Mouse (Mus musculus): ENCODE data around the gene Rab9b. TPM values are rescaled to one million over a fixed set of nuclear protein-coding genes. Genes with fewer than 3 reads are reported as not detected.

Gene Rab9b
- polyA plus RNA-seq (2014; fragmentation: Nextera tagmentation; extraction: Ambion mirVana), result 0.89 and 1.2 TPM in 2 replicates

DNA sequence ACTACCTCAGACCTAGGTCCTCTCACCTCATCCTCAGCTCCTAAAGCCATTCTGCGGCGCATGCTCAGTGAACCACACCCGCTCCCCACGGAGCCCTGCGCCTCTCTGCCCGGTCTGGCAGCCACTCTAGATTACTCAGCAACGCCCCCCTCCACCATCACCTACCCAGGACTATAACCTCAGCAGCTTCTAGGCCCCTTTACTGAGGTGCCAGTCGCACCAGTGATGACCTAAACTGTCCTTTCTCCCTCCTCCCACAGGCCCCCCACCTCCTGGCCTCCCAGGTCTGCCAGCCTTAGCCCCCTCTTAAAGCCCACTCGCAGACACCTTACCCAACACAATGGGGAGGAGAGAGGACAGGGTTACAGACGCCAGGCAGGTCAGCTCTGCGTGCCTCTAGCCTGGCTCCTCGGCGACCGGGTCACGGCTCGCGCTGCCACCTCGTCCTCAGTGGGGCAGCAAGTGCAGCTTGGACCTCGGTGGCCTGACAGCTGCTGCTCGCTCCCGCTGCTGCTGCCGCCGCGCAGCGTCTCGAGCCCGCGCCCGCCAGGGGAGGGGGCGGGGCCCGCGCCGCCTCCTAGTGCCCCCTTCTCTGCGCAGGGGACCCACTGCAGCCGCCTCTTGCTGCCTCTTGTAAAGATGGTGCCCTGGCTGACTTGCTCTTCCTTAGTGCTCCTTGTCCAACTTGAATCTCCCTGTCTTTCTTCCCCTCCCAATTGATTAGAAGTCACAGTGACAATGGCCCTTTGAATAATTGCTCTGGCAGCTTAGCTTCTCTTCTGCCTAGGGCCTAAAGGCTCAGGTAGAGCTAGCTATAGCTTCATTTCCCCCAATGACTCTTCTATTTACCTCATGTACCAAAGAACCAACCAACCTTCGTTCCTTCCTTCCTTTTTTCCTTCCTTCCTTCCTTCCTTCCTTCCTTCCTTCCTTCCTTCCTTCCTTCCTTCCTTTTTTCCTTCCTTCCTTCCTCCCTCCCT lies at the start of gene Rab9b:
Rab9b (minus strand) TSS at position 695 of the 980 bp plus-strand sequence.
- 33% methylated on average over 15 of the region's 36 CpGs for WGBS

GRCm38 (mm10) chrX:136904369-136904768 lies 35.8 kb upstream of the Rab9b start:
- Histone ChIP-seq H3K27me3 (replicated peaks; ENCODE audit: control insufficient read depth, insufficient read depth, low read length) (no peaks in the 10 kb centered on the region), H3K9me3 (ENCODE audit: control insufficient read depth, low read length) (no peaks in the 10 kb centered on the region), H3K36me3 (ENCODE audit: control insufficient read depth, insufficient read depth, low read length) (no peaks in the 10 kb centered on the region), H3K9ac (ENCODE audit: low read depth, low read length) (no peak overlapping the region), H3K4me3 (ENCODE audit: low read depth, low read length) (no peak overlapping the region), H3K27ac (replicated peaks; ENCODE audit: low read depth, low read length) (no peak overlapping the region), H3K4me1 (ENCODE audit: control insufficient read depth, insufficient read depth, low read length) (no peaks in the 10 kb centered on the region), H3K4me2 (ENCODE audit: low read depth, low read length) (no peak overlapping the region)
- 65% methylated on average over 4 of the region's 4 CpGs for WGBS
- DNase-seq (ENCODE audit: low spot score) (no peak), ATAC-seq (ENCODE audit: low read depth) (no peak)

More for the DNA sequence above, at the start of gene Rab9b:
- no peaks in the 10 kb centered on the region for H3K4me1 ChIP-seq (ENCODE audit: control insufficient read depth, insufficient read depth, low read length)
- peak within 1 kb of the TSS; percentile 73 for H3K4me2 ChIP-seq (ENCODE audit: low read depth, low read length)
- no peak within 1 kb of the TSS for H3K27ac ChIP-seq (replicated peaks; ENCODE audit: low read depth, low read length)
- peak; percentile 72 for ATAC-seq (ENCODE audit: low read depth)
- DNase-seq (ENCODE audit: low spot score), result peak; percentile 13
- peak within 1 kb of the TSS; percentile 49; the same call in 1 of the 2 replicates for H3K9ac ChIP-seq (ENCODE audit: low read depth, low read length)
- H3K4me3 ChIP-seq (ENCODE audit: low read depth, low read length), result peak within 1 kb of the TSS; percentile 46
- H3K27me3 ChIP-seq (replicated peaks; ENCODE audit: control insufficient read depth, insufficient read depth, low read length), result peaks cover 4% of the 10 kb centered on the region; the same call in 1 of the 2 replicates
- H3K9me3 ChIP-seq (ENCODE audit: control insufficient read depth, low read length), result no peaks in the 10 kb centered on the region
- H3K36me3 ChIP-seq (ENCODE audit: control insufficient read depth, insufficient read depth, low read length), result no peaks in the 10 kb centered on the region

DNA sequence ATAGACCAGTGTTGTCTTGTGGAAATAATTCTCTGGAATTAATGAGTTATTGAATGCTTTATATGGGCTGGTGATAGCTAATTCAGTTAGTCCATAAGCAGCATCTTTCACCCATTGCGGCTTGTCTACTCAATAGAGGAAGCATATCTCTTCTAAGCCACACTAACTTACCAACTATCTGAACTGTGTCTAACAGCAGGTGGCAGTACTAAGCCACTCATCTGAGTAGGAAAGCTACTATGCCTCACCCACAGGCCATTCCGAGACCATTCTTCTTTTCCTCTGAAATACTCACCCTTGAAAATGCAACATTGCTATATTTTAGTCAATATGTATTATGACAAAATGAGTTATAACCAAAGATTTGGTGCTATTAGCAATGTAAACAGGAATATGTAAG lies 27.2 kb upstream of the Rab9b start:
- no peaks in the 10 kb centered on the region for H3K36me3 ChIP-seq (ENCODE audit: control insufficient read depth, insufficient read depth, low read length)
- DNase-seq (ENCODE audit: low spot score), result peak; percentile 16
- 56% methylated on average over 2 of the region's 2 CpGs for WGBS
- H3K27ac ChIP-seq (replicated peaks; ENCODE audit: low read depth, low read length), result no peak overlapping the region
- no peak for ATAC-seq (ENCODE audit: low read depth)
- H3K4me2 ChIP-seq (ENCODE audit: low read depth, low read length), result no peak overlapping the region
- no peaks in the 10 kb centered on the region for H3K27me3 ChIP-seq (replicated peaks; ENCODE audit: control insufficient read depth, insufficient read depth, low read length)
- H3K4me1 ChIP-seq (ENCODE audit: control insufficient read depth, insufficient read depth, low read length), result no peaks in the 10 kb centered on the region
- H3K4me3 ChIP-seq (ENCODE audit: low read depth, low read length), result no peak overlapping the region
- no peaks in the 10 kb centered on the region for H3K9me3 ChIP-seq (ENCODE audit: control insufficient read depth, low read length)
- no peak overlapping the region for H3K9ac ChIP-seq (ENCODE audit: low read depth, low read length)

DNA sequence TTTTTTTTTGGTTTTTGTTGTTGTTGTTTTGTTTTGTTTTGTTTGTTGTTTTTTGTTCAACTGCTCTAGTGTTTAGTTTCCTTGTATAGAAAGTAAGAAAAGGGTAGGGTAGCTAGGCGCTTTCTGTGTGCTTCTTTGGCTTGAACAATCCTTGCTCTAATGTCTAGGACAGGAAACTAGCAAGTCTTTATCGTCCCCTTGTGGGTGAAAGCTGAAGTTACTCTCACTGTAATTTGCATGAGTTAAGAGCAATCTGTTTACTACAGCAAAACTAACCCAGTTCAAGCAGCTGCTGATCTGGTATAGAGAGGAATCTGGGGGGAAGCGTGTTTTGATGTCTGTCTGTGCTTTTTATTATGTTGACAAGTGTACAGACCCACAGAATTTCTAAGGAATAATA lies 18.3 kb downstream of the Rab9b start:
- Histone ChIP-seq H3K27ac (replicated peaks; ENCODE audit: low read depth, low read length) (no peak overlapping the region), H3K27me3 (replicated peaks; ENCODE audit: control insufficient read depth, insufficient read depth, low read length) (no peaks in the 10 kb centered on the region; the same call in 1 of the 2 replicates), H3K36me3 (ENCODE audit: control insufficient read depth, insufficient read depth, low read length) (no peaks in the 10 kb centered on the region), H3K4me3 (ENCODE audit: low read depth, low read length) (no peak overlapping the region), H3K9ac (ENCODE audit: low read depth, low read length) (no peak overlapping the region), H3K4me1 (ENCODE audit: control insufficient read depth, insufficient read depth, low read length) (no peaks in the 10 kb centered on the region), H3K4me2 (ENCODE audit: low read depth, low read length) (no peak overlapping the region), H3K9me3 (ENCODE audit: control insufficient read depth, low read length) (no peaks in the 10 kb centered on the region)
- DNase-seq (ENCODE audit: low spot score) (no peak), ATAC-seq (ENCODE audit: low read depth) (no peak)
- 29% methylated on average over 3 of the region's 3 CpGs for WGBS

GRCm38 (mm10) chrX:136828610-136829009 lies 39.9 kb downstream of the Rab9b start:
- Histone ChIP-seq H3K36me3 (ENCODE audit: control insufficient read depth, insufficient read depth, low read length) (no peaks in the 10 kb centered on the region), H3K27me3 (replicated peaks; ENCODE audit: control insufficient read depth, insufficient read depth, low read length) (no peaks in the 10 kb centered on the region), H3K4me3 (ENCODE audit: low read depth, low read length) (no peak overlapping the region), H3K4me1 (ENCODE audit: control insufficient read depth, insufficient read depth, low read length) (no peaks in the 10 kb centered on the region), H3K9me3 (ENCODE audit: control insufficient read depth, low read length) (no peaks in the 10 kb centered on the region), H3K9ac (ENCODE audit: low read depth, low read length) (no peak overlapping the region), H3K4me2 (ENCODE audit: low read depth, low read length) (no peak overlapping the region), H3K27ac (replicated peaks; ENCODE audit: low read depth, low read length) (no peak overlapping the region)
- ATAC-seq (ENCODE audit: low read depth) (no peak), DNase-seq (ENCODE audit: low spot score) (no peak)

- ATAC-seq (ENCODE audit: low read depth), result no peak
- WGBS, result 61% methylated on average over 4 of the region's 4 CpGs
- Histone ChIP-seq H3K9ac (ENCODE audit: low read depth, low read length) (no peak overlapping the region), H3K4me1 (ENCODE audit: control insufficient read depth, insufficient read depth, low read length) (no peaks in the 10 kb centered on the region), H3K27me3 (replicated peaks; ENCODE audit: control insufficient read depth, insufficient read depth, low read length) (no peaks in the 10 kb centered on the region), H3K36me3 (ENCODE audit: control insufficient read depth, insufficient read depth, low read length) (no peaks in the 10 kb centered on the region), H3K4me2 (ENCODE audit: low read depth, low read length) (no peak overlapping the region), H3K9me3 (ENCODE audit: control insufficient read depth, low read length) (no peaks in the 10 kb centered on the region), H3K4me3 (ENCODE audit: low read depth, low read length) (no peak overlapping the region), H3K27ac (replicated peaks; ENCODE audit: low read depth, low read length) (no peak overlapping the region)
- DNase-seq (ENCODE audit: low spot score), result no peak
These were observed 43.5 kb downstream of the Rab9b start for GRCm38 (mm10) chrX:136825016-136825415.

GRCm38 (mm10) chrX:136822371-136822770 lies 46.2 kb downstream of the Rab9b start, which contains the start of gene Plp1:
Plp1 (plus strand) TSS chrX:136822671.
- H3K36me3 ChIP-seq (ENCODE audit: control insufficient read depth, insufficient read depth, low read length), result no peaks in the 10 kb centered on the region
- no peaks in the 10 kb centered on the region for H3K9me3 ChIP-seq (ENCODE audit: control insufficient read depth, low read length)
- DNase-seq (ENCODE audit: low spot score) (no peak), ATAC-seq (ENCODE audit: low read depth) (no peak)
- no peak within 1 kb of the TSS for H3K4me3 ChIP-seq (ENCODE audit: low read depth, low read length)
- WGBS, result 33% methylated on average over 1 of the region's 1 CpGs
- no peaks in the 10 kb centered on the region for H3K4me1 ChIP-seq (ENCODE audit: control insufficient read depth, insufficient read depth, low read length)
- no peak within 1 kb of the TSS for H3K4me2 ChIP-seq (ENCODE audit: low read depth, low read length)
- 0 out of 2 replicates have a peak, but pooled peaks cover 3% of the 10 kb centered on the region for H3K27me3 ChIP-seq (replicated peaks; ENCODE audit: control insufficient read depth, insufficient read depth, low read length)
- H3K27ac ChIP-seq (replicated peaks; ENCODE audit: low read depth, low read length), result no peak within 1 kb of the TSS
- no peak within 1 kb of the TSS for H3K9ac ChIP-seq (ENCODE audit: low read depth, low read length)

- WGBS, result 8% methylated on average over 1 of the region's 1 CpGs
- ATAC-seq (ENCODE audit: low read depth), result peak; percentile 68; the same call in 1 of the 2 replicates
- no peak overlapping the region for H3K4me2 ChIP-seq (ENCODE audit: low read depth, low read length)
These were observed 48.3 kb downstream of the Rab9b start for GRCm38 (mm10) chrX:136820250-136820649.

More at GRCm38 (mm10) chrX:136820250-136820649, 48.3 kb downstream of the Rab9b start:
- Histone ChIP-seq H3K9ac (ENCODE audit: low read depth, low read length) (no peak overlapping the region), H3K36me3 (ENCODE audit: control insufficient read depth, insufficient read depth, low read length) (no peaks in the 10 kb centered on the region), H3K4me1 (ENCODE audit: control insufficient read depth, insufficient read depth, low read length) (no peaks in the 10 kb centered on the region), H3K27ac (replicated peaks; ENCODE audit: low read depth, low read length) (no peak overlapping the region), H3K27me3 (replicated peaks; ENCODE audit: control insufficient read depth, insufficient read depth, low read length) (peaks cover 5% of the 10 kb centered on the region; the same call in 1 of the 2 replicates), H3K4me3 (ENCODE audit: low read depth, low read length) (no peak overlapping the region), H3K9me3 (ENCODE audit: control insufficient read depth, low read length) (no peaks in the 10 kb centered on the region)
- DNase-seq (ENCODE audit: low spot score), result peak; percentile 68
